Mouse (Mus musculus) thymus, postnatal 10 days (tissue): ENCODE results near the gene U2af1.
"Not testable (repeated sequence)": the region's sequence is repeated elsewhere in the genome, so short reads cannot be mapped to it uniquely, and the experiment has no call there.

Experiments used
- DNase-seq, 2 experiments: peaks; one replicate each; pipeline ENCODE4 v3.0.0; 2021; ENCODE audit warnings: low spot score in 2 of 2

The U2af1 gene

GRCm38 (mm10) chr17:31658468-31659185, at the start of gene U2af1:
U2af1 (minus strand) TSS chr17:31658892.
- DNase-seq: peak; percentile 94 to 98

- DNase-seq: no peak
Measured at GRCm38 (mm10) chr17:31705271-31706020, 46.8 kb upstream of the U2af1 start.

- DNase-seq: no peak
Measured at GRCm38 (mm10) chr17:31703276-31703980, 44.7 kb upstream of the U2af1 start.

- no peak for DNase-seq
Measured at GRCm38 (mm10) chr17:31698347-31698746, 39.7 kb upstream of the U2af1 start.

- not testable (repeated sequence) for DNase-seq
Measured at GRCm38 (mm10) chr17:31695356-31695755, 36.7 kb upstream of the U2af1 start.

- no peak for DNase-seq
Measured at GRCm38 (mm10) chr17:31694949-31695348, 36.3 kb upstream of the U2af1 start.

GRCm38 (mm10) chr17:31694023-31694376, 35.3 kb upstream of the U2af1 start:
- no peak for DNase-seq

GRCm38 (mm10) chr17:31693330-31694022, 34.8 kb upstream of the U2af1 start:
- DNase-seq: peak; percentile 54 to 82

GRCm38 (mm10) chr17:31692918-31693317, 34.2 kb upstream of the U2af1 start:
- DNase-seq: no peak

- DNase-seq: no peak
Measured at GRCm38 (mm10) chr17:31689606-31690005, 30.9 kb upstream of the U2af1 start.

GRCm38 (mm10) chr17:31688112-31688511, 29.4 kb upstream of the U2af1 start:
- DNase-seq: no peak

- DNase-seq: no peak
Measured at GRCm38 (mm10) chr17:31686225-31686564, 27.5 kb upstream of the U2af1 start.

GRCm38 (mm10) chr17:31685514-31686224, 27.0 kb upstream of the U2af1 start:
- DNase-seq: peak; percentile 57 to 86

- no peak for DNase-seq
Measured at GRCm38 (mm10) chr17:31680450-31680849, 21.8 kb upstream of the U2af1 start.

GRCm38 (mm10) chr17:31677507-31677906, 18.8 kb upstream of the U2af1 start, which contains the start of gene Cryaa:
Cryaa (plus strand) TSS chr17:31677807.
- DNase-seq: no peak

- no peak for DNase-seq
Measured at GRCm38 (mm10) chr17:31674426-31674825, 15.7 kb upstream of the U2af1 start.

- DNase-seq: no peak
Measured at GRCm38 (mm10) chr17:31672279-31672678, 13.6 kb upstream of the U2af1 start.

- DNase-seq: no peak
Measured at GRCm38 (mm10) chr17:31671698-31672097, 13.0 kb upstream of the U2af1 start.

GRCm38 (mm10) chr17:31670163-31670562, 11.5 kb upstream of the U2af1 start:
- no peak for DNase-seq

- no peak for DNase-seq
Measured at GRCm38 (mm10) chr17:31668306-31668705, 9.6 kb upstream of the U2af1 start.

- DNase-seq: peak; percentile 74 to 85
Measured at GRCm38 (mm10) chr17:31664760-31665159, 6.1 kb upstream of the U2af1 start.
